Mouse (Mus musculus) layer of hippocampus, adult 11-12 months (tissue): ENCODE data around the gene Pitx2.

Source experiments
- DNase-seq: peaks from one replicate; pipeline ENCODE4 v3.0.0; 2022; ENCODE audit warnings: low spot score

The Pitx2 gene

GRCm38 (mm10) chr3:129217862-129218370 is 18.2 kb downstream of the Pitx2 start:
- DNase-seq, result no peak

GRCm38 (mm10) chr3:129218371-129218921 is 18.8 kb downstream of the Pitx2 start:
- no peak for DNase-seq

- no peak for DNase-seq
Observed at GRCm38 (mm10) chr3:129220086-129220670, 20.5 kb downstream of the Pitx2 start.

GRCm38 (mm10) chr3:129220681-129221379 is 21.2 kb downstream of the Pitx2 start:
- DNase-seq, result no peak

- DNase-seq, result no peak
Observed at GRCm38 (mm10) chr3:129221380-129222260, 21.9 kb downstream of the Pitx2 start.

GRCm38 (mm10) chr3:129222448-129223290 is 23.0 kb downstream of the Pitx2 start:
- no peak for DNase-seq

- DNase-seq, result no peak
Observed at GRCm38 (mm10) chr3:129223401-129223800, 23.7 kb downstream of the Pitx2 start.

GRCm38 (mm10) chr3:129223964-129224805 is 24.5 kb downstream of the Pitx2 start:
- DNase-seq, result no peak

GRCm38 (mm10) chr3:129224806-129225576 is 25.3 kb downstream of the Pitx2 start:
- no peak for DNase-seq

- DNase-seq, result no peak
Observed at GRCm38 (mm10) chr3:129225577-129226289, 26.1 kb downstream of the Pitx2 start.

- DNase-seq, result no peak
Observed at GRCm38 (mm10) chr3:129226681-129227080, 27.0 kb downstream of the Pitx2 start.

- DNase-seq, result no peak
Observed at GRCm38 (mm10) chr3:129227331-129227730, 27.7 kb downstream of the Pitx2 start.

GRCm38 (mm10) chr3:129238010-129238409 is 38.3 kb downstream of the Pitx2 start:
- DNase-seq, result no peak

- DNase-seq, result peak; percentile 28
Observed at GRCm38 (mm10) chr3:129238664-129239258, 39.1 kb downstream of the Pitx2 start.

GRCm38 (mm10) chr3:129250997-129251396 is 51.3 kb downstream of the Pitx2 start:
- no peak for DNase-seq

GRCm38 (mm10) chr3:129254246-129254645 is 54.6 kb downstream of the Pitx2 start:
- DNase-seq, result peak; percentile 21

GRCm38 (mm10) chr3:129256283-129256682 is 56.6 kb downstream of the Pitx2 start:
- DNase-seq, result no peak

- DNase-seq, result peak; percentile 5
Observed at GRCm38 (mm10) chr3:129256766-129257165, 57.1 kb downstream of the Pitx2 start.

- no peak for DNase-seq
Observed at GRCm38 (mm10) chr3:129258497-129258896, 58.8 kb downstream of the Pitx2 start.
